Mouse (Mus musculus): ENCODE results near the gene Asb4. TPM values are rescaled to one million over a fixed set of nuclear protein-coding genes. Genes with fewer than 3 reads are reported as not detected.

Asb4 gene
- polyA plus RNA-seq, 1 experiment from 2014 or later, result 18.7 TPM

DNA sequence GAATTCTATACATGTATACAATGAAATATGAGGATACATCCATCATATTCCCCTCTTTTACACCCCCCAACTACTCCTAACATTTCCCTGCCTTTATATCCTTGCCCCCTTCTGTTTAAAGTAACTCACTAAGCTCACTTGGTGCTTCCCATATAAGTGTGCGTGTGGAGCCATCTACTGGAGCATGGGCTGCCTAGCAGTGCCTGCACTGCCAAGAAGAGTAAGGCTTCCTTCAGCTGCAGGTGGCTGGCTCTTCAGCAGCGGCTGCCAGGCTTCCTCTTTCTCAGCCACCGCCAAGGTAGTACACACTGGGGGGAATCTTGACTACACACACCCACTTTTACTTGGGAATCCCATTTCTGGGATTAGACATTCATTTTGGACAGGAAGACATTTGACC is 18.2 kb downstream of the Asb4 start:
- Histone ChIP-seq H3K27ac (no peak overlapping the region), H3K9ac (no peak overlapping the region)
- ATAC-seq (ENCODE audit: low FRiP score), result peak; percentile 73

GRCm38 (mm10) chr6:5403095-5403815 is 20.1 kb downstream of the Asb4 start:
- Histone ChIP-seq H3K4me2 (replicated peaks) (peak overlapping the region; percentile 48), H3K9ac (peak overlapping the region; percentile 38; the same call in 1 of the 2 replicates), H3K36me3 (no peaks in the 10 kb centered on the region), H3K27ac (peak overlapping the region; percentile 74), H3K4me3 (peak overlapping the region; percentile 20), H3K27me3 (no peaks in the 10 kb centered on the region), H3K4me1 (peaks cover 25% of the 10 kb centered on the region), H3K9me3 (replicated peaks) (no peaks in the 10 kb centered on the region)
- whole genome bisulfite sequencing, result 15% methylated on average over 18 of the region's 18 CpGs
- ATAC-seq (ENCODE audit: low FRiP score), result peak; percentile 69

More for the DNA sequence above, 18.2 kb downstream of the Asb4 start:
- no peaks in the 10 kb centered on the region for H3K27me3 ChIP-seq
- peaks cover 18% of the 10 kb centered on the region for H3K4me1 ChIP-seq
- no peaks in the 10 kb centered on the region for H3K9me3 ChIP-seq (replicated peaks)
- 5% methylated on average over 3 of the region's 3 CpGs for WGBS
- no peak overlapping the region for H3K4me3 ChIP-seq
- H3K4me2 ChIP-seq (replicated peaks), result no peak overlapping the region
- no peaks in the 10 kb centered on the region for H3K36me3 ChIP-seq

- Histone ChIP-seq H3K4me2 (replicated peaks) (no peak overlapping the region), H3K4me3 (no peak overlapping the region), H3K4me1 (peaks cover 30% of the 10 kb centered on the region), H3K36me3 (no peaks in the 10 kb centered on the region), H3K27ac (peak overlapping the region; percentile 74), H3K9ac (no peak overlapping the region), H3K9me3 (replicated peaks) (no peaks in the 10 kb centered on the region), H3K27me3 (no peaks in the 10 kb centered on the region)
- whole genome bisulfite sequencing, result 69% methylated on average over 6 of the region's 6 CpGs
- no peak for ATAC-seq (ENCODE audit: low FRiP score)
Measured at GRCm38 (mm10) chr6:5404016-5404415, 20.8 kb downstream of the Asb4 start.

- peaks cover 25% of the 10 kb centered on the region for H3K4me1 ChIP-seq
- no peaks in the 10 kb centered on the region for H3K27me3 ChIP-seq
- peak overlapping the region; percentile 55; the same call in 1 of the 2 replicates for H3K27ac ChIP-seq
- H3K36me3 ChIP-seq, result no peaks in the 10 kb centered on the region
- H3K9me3 ChIP-seq (replicated peaks), result no peaks in the 10 kb centered on the region
- peak; percentile 93 for ATAC-seq (ENCODE audit: low FRiP score)
- 36% methylated on average over 8 of the region's 8 CpGs for WGBS
- H3K4me3 ChIP-seq, result no peak overlapping the region
- H3K9ac ChIP-seq, result no peak overlapping the region
- H3K4me2 ChIP-seq (replicated peaks), result no peak overlapping the region
Measured at GRCm38 (mm10) chr6:5408451-5409177, 25.4 kb downstream of the Asb4 start.

DNA sequence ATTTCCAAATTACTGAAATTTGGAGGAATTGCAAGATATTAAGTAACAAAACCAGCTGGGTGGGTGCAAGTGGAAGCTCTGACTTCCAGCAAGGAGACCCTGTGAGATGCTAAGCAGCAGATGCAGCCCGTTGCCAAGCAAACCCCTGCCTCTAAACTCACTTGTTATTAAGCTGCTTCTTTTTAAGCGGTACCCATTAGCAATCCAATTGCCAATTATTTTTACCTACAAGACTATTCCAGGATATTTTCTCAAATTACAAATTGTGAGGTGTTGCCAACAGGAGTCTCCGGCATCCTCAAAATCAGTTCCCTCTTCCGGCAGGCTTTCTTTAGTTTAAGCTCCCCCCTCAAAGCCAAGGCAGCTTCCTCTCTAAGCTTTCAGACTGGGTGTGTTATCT is 26.5 kb downstream of the Asb4 start:
- Histone ChIP-seq H3K4me1 (peaks cover 17% of the 10 kb centered on the region), H3K9ac (no peak overlapping the region), H3K4me3 (no peak overlapping the region), H3K36me3 (no peaks in the 10 kb centered on the region), H3K4me2 (replicated peaks) (no peak overlapping the region), H3K27me3 (no peaks in the 10 kb centered on the region), H3K27ac (no peak overlapping the region), H3K9me3 (replicated peaks) (no peaks in the 10 kb centered on the region)
- 78% methylated on average over 4 of the region's 4 CpGs for WGBS
- ATAC-seq (ENCODE audit: low FRiP score), result no peak

DNA sequence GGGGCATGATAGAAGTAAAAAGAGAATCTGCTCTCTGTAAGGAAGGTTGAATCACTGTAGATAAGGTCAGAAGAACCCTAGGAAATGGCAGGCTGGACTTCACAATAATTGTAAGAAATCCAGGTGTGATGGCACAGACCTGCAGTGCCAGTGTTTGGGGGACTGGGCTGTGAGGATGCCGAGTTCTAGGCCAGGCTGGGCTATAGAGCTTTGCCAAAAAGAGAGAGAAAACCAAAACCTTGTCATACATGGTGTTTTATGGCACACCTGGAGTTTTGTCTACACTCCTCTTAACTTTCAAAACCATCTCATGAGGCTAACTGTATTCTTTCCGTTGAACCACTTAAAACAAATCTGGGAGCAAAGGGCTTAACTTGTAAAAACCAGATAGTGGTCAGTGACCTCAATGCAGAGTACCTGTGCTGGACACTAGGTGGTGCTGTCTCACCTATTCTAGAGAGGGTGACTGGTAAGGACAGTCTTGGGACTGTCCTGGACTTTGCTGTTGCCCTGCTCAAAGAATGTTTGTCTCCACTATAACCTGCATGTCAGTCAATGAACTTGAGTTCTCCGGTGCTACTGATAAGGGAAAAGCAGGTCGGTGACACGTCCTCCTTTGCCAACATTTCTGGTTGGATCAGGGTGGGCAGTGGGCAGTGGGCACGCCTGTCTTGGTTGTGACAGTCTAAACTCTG is 27.7 kb downstream of the Asb4 start:
- no peak overlapping the region for H3K4me3 ChIP-seq
- ATAC-seq (ENCODE audit: low FRiP score), result peak; percentile 47; the same call in 1 of the 2 replicates
- no peak overlapping the region for H3K9ac ChIP-seq
- no peak overlapping the region for H3K4me2 ChIP-seq (replicated peaks)
- WGBS, result 52% methylated on average over 6 of the region's 6 CpGs
- H3K27me3 ChIP-seq, result no peaks in the 10 kb centered on the region
- peaks cover 14% of the 10 kb centered on the region for H3K4me1 ChIP-seq
- H3K9me3 ChIP-seq (replicated peaks), result no peaks in the 10 kb centered on the region
- H3K27ac ChIP-seq, result no peak overlapping the region
- no peaks in the 10 kb centered on the region for H3K36me3 ChIP-seq

DNA sequence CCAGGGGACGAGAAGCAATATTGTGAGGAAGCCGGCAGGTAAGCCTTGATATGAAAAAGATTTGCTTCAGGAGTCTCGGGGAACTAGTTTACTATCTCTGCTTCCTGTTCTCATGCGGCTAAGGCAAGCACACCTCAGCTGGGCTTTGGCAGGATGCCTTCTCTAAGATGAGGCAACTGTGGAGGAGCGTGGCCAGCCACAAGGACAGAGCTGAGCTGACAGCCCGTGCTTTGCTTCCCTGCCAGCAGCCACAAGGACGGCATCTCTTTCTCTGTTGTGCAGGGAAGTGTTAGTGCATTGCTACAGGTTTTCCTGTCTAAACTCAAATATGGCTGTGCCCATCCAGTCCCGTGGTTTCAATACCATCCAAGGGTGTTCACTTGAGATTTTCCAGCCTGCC is 30.1 kb downstream of the Asb4 start:
- H3K27ac ChIP-seq, result no peak overlapping the region
- no peak overlapping the region for H3K4me3 ChIP-seq
- 57% methylated on average over 8 of the region's 8 CpGs for WGBS
- H3K9ac ChIP-seq, result no peak overlapping the region
- no peaks in the 10 kb centered on the region for H3K9me3 ChIP-seq (replicated peaks)
- no peak for ATAC-seq (ENCODE audit: low FRiP score)
- no peaks in the 10 kb centered on the region for H3K36me3 ChIP-seq
- no peak overlapping the region for H3K4me2 ChIP-seq (replicated peaks)
- H3K27me3 ChIP-seq, result no peaks in the 10 kb centered on the region
- peaks cover 6% of the 10 kb centered on the region for H3K4me1 ChIP-seq

GRCm38 (mm10) chr6:5421442-5421841 is 38.3 kb downstream of the Asb4 start:
- 87% methylated on average over 2 of the region's 2 CpGs for WGBS
- Histone ChIP-seq H3K27me3 (no peaks in the 10 kb centered on the region), H3K9ac (no peak overlapping the region), H3K4me1 (no peaks in the 10 kb centered on the region), H3K4me3 (no peak overlapping the region), H3K9me3 (replicated peaks) (no peaks in the 10 kb centered on the region), H3K27ac (no peak overlapping the region), H3K36me3 (no peaks in the 10 kb centered on the region), H3K4me2 (replicated peaks) (no peak overlapping the region)
- no peak for ATAC-seq (ENCODE audit: low FRiP score)

DNA sequence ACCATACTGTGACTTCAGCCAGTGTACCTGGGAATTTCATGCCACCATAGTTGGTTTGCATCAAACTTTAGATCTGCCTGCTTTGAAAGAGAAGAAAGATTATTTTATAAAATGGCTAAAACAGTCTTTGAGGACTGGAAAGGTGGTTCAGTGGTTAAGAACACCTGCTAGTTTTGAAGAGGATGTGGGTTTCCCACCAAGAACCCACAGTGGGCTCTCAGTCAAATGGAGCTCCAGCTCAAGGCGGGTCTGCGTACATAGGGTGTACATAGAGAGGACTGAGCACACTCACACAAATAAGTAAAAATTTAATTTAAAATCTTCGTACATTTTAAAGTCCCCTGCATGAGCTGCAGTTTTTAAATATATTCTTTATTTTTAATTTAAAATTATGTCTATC is 39.2 kb downstream of the Asb4 start:
- Histone ChIP-seq H3K4me1 (no peaks in the 10 kb centered on the region), H3K9me3 (replicated peaks) (no peaks in the 10 kb centered on the region), H3K9ac (no peak overlapping the region), H3K27ac (no peak overlapping the region), H3K4me3 (no peak overlapping the region), H3K4me2 (replicated peaks) (no peak overlapping the region), H3K27me3 (no peaks in the 10 kb centered on the region), H3K36me3 (no peaks in the 10 kb centered on the region)
- no peak for ATAC-seq (ENCODE audit: low FRiP score)
- WGBS, result 97% methylated on average over 3 of the region's 3 CpGs

- ATAC-seq (ENCODE audit: low FRiP score), result no peak
- Histone ChIP-seq H3K4me2 (replicated peaks) (no peak overlapping the region), H3K36me3 (no peaks in the 10 kb centered on the region), H3K9me3 (replicated peaks) (no peaks in the 10 kb centered on the region), H3K9ac (no peak overlapping the region), H3K27ac (no peak overlapping the region), H3K27me3 (no peaks in the 10 kb centered on the region), H3K4me3 (no peak overlapping the region), H3K4me1 (no peaks in the 10 kb centered on the region)
- 83% methylated on average over 15 of the region's 15 CpGs for WGBS
Measured at GRCm38 (mm10) chr6:5423594-5423993, 40.4 kb downstream of the Asb4 start.

- Histone ChIP-seq H3K27ac (no peak overlapping the region), H3K9ac (no peak overlapping the region), H3K4me1 (no peaks in the 10 kb centered on the region), H3K4me3 (no peak overlapping the region), H3K27me3 (no peaks in the 10 kb centered on the region), H3K4me2 (replicated peaks) (no peak overlapping the region), H3K9me3 (replicated peaks) (no peaks in the 10 kb centered on the region), H3K36me3 (no peaks in the 10 kb centered on the region)
- WGBS, result 84% methylated on average over 2 of the region's 2 CpGs
- no peak for ATAC-seq (ENCODE audit: low FRiP score)
Measured at GRCm38 (mm10) chr6:5427033-5427432, 43.8 kb downstream of the Asb4 start.

DNA sequence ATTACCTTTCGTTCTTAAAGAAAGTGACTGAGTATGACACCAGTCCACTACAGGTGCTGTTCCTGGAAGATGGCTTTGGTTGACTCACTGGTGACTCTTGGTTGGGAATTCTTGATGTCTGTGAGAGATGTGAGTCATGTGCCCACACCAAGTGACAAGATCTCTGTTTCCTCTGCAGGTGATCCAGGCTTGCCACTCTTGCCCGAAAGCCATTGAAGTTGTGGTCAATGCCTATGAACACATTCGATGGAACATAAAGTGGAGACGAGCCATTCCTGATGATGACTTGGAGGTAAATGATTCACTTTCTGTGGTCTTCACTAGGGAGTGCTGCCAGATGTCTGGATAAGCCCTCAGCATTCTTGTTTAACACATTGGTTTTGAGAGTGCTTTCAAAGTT is 46.4 kb downstream of the Asb4 start:
- Histone ChIP-seq H3K9me3 (replicated peaks) (no peaks in the 10 kb centered on the region), H3K27ac (no peak overlapping the region), H3K9ac (no peak overlapping the region), H3K36me3 (no peaks in the 10 kb centered on the region), H3K4me2 (replicated peaks) (no peak overlapping the region), H3K27me3 (no peaks in the 10 kb centered on the region), H3K4me3 (no peak overlapping the region), H3K4me1 (no peaks in the 10 kb centered on the region)
- no peak for ATAC-seq (ENCODE audit: low FRiP score)
- WGBS, result 94% methylated on average over 4 of the region's 4 CpGs

Data from hindbrain, embryonic 12.5 days (tissue).